Mouse (Mus musculus) liver, embryonic 12.5 days (tissue): ENCODE results near the gene Ppp1r12a. TPM values are rescaled to one million over a fixed set of nuclear protein-coding genes. Genes with fewer than 3 reads are reported as not detected.

Experiments
- ATAC-seq: fragments of 200-750 bp; cut with Nextera tagmentation; 2 replicates; pipeline ENCODE4 v1.8.0; 2017; ENCODE audit warnings: moderate number of reproducible peaks, mild to moderate bottlenecking, moderate library complexity
- H3K27ac ChIP-seq: fragments of 300-500 bp; sonication (generic); 2 replicates; pipeline ENCODE4 v1.5.1; 2016; ENCODE audit warnings: mild to moderate bottlenecking
- H3K27me3 ChIP-seq: fragments of 300-500 bp; sonication (generic); replicated peaks from 2 replicates; pipeline ENCODE4 v1.6.1; 2016; ENCODE audit warnings: mild to moderate bottlenecking, moderate library complexity
- H3K36me3 ChIP-seq: fragments of 300-500 bp; sonication (generic); 2 replicates; pipeline ENCODE4 v1.6.1; 2016; ENCODE audit warnings: mild to moderate bottlenecking, moderate library complexity
- H3K4me1 ChIP-seq: fragments of 300-500 bp; sonication (generic); 2 replicates; pipeline ENCODE4 v1.6.1; 2016
- H3K4me2 ChIP-seq: fragments of 300-500 bp; sonication (generic); 2 replicates; pipeline ENCODE4 v1.6.1; 2016; ENCODE audit warnings: mild to moderate bottlenecking, moderate library complexity
- H3K4me3 ChIP-seq: fragments of 300-500 bp; sonication (generic); 2 replicates; pipeline ENCODE4 v1.5.1; 2016; ENCODE audit warnings: mild to moderate bottlenecking, moderate library complexity
- H3K9ac ChIP-seq: fragments of 300-500 bp; sonication (generic); 2 replicates; pipeline ENCODE4 v1.6.1; 2016; ENCODE audit warnings: mild to moderate bottlenecking, moderate library complexity
- H3K9me3 ChIP-seq: fragments of 300-500 bp; sonication (generic); replicated peaks from 2 replicates; pipeline ENCODE4 v1.6.1; 2016; ENCODE audit warnings: mild to moderate bottlenecking, moderate library complexity
- WGBS: fragments of 180-500 bp; shearing (Covaris S2); methylation state at CpG from one replicate; pipeline ENCODE4 v1.1.7; 2016; ENCODE audit not compliant: insufficient replicate concordance; 5-methylcytosine and 5-hydroxymethylcytosine counted together
- polyA plus RNA-seq: library from polyadenylated mRNA; unstranded; fragments of >200 nt; fragmentation: Nextera tagmentation; extraction: Ambion mirVana; gene quantifications from 2 replicates; pipeline ENCODE4 v1.2.1, GENCODE M21; 2016

Gene Ppp1r12a
- polyA plus RNA-seq, 1 experiment from 2014 or later = 51.8 TPM

- H3K4me2 ChIP-seq = no peak overlapping the region
- no peak overlapping the region for H3K4me3 ChIP-seq
- H3K36me3 ChIP-seq = peaks cover 20% of the 10 kb centered on the region
- H3K27me3 ChIP-seq = no peaks in the 10 kb centered on the region
- no peaks in the 10 kb centered on the region for H3K9me3 ChIP-seq
- ATAC-seq = no peak
- WGBS = 92% methylated on average over 4 of the region's 4 CpGs
- no peak overlapping the region for H3K9ac ChIP-seq
- peaks cover 6% of the 10 kb centered on the region for H3K4me1 ChIP-seq
- H3K27ac ChIP-seq = no peak overlapping the region
These were observed 121.8 kb downstream of the Ppp1r12a start for GRCm38 (mm10) chr10:108283837-108284236.

DNA sequence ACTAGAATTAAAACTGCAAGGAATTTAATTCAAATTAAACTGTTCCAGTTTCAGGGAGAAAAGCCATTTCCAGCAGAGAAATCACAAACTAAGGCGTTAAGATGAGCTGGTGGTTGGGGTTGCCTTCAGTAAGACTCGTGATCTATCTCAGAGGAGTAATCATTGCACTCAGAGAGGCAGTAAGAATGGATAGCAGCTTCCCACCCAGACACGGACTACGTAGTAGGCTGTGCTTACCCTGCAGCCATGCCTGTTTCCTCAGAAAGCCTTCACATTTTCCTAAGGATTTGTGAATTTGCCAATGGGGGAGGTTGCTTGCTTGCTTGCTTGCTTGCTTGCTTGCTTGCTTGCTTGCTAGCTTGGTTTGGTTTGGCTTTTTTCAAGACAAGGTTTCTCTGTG, 122.5 kb downstream of the Ppp1r12a start:
- H3K27ac ChIP-seq = no peak overlapping the region
- no peak overlapping the region for H3K9ac ChIP-seq
- no peaks in the 10 kb centered on the region for H3K9me3 ChIP-seq
- H3K4me1 ChIP-seq = peaks cover 6% of the 10 kb centered on the region
- no peak overlapping the region for H3K4me2 ChIP-seq
- H3K27me3 ChIP-seq = no peaks in the 10 kb centered on the region
- peaks cover 18% of the 10 kb centered on the region for H3K36me3 ChIP-seq
- 82% methylated on average over 4 of the region's 4 CpGs for WGBS
- ATAC-seq = no peak
- H3K4me3 ChIP-seq = no peak overlapping the region

GRCm38 (mm10) chr10:108284977-108285376, 123.0 kb downstream of the Ppp1r12a start:
- no peaks in the 10 kb centered on the region for H3K27me3 ChIP-seq
- ATAC-seq = no peak
- WGBS = 81% methylated on average over 5 of the region's 5 CpGs

GRCm38 (mm10) chr10:108286658-108287437, 124.9 kb downstream of the Ppp1r12a start:
- no peak overlapping the region for H3K4me2 ChIP-seq
- no peak for ATAC-seq
- no peaks in the 10 kb centered on the region for H3K9me3 ChIP-seq
- H3K4me3 ChIP-seq = no peak overlapping the region
- H3K27me3 ChIP-seq = no peaks in the 10 kb centered on the region
- H3K36me3 ChIP-seq = peaks cover 4% of the 10 kb centered on the region; the same call in 1 of the 2 replicates
- H3K4me1 ChIP-seq = peaks cover 6% of the 10 kb centered on the region
- no peak overlapping the region for H3K27ac ChIP-seq
- H3K9ac ChIP-seq = no peak overlapping the region
- WGBS = 65% methylated on average over 11 of the region's 11 CpGs

More at GRCm38 (mm10) chr10:108284977-108285376, 123.0 kb downstream of the Ppp1r12a start:
- H3K4me3 ChIP-seq = no peak overlapping the region
- H3K36me3 ChIP-seq = peaks cover 14% of the 10 kb centered on the region
- no peak overlapping the region for H3K9ac ChIP-seq
- peaks cover 6% of the 10 kb centered on the region for H3K4me1 ChIP-seq
- no peak overlapping the region for H3K27ac ChIP-seq
- H3K4me2 ChIP-seq = no peak overlapping the region
- H3K9me3 ChIP-seq = no peaks in the 10 kb centered on the region

DNA sequence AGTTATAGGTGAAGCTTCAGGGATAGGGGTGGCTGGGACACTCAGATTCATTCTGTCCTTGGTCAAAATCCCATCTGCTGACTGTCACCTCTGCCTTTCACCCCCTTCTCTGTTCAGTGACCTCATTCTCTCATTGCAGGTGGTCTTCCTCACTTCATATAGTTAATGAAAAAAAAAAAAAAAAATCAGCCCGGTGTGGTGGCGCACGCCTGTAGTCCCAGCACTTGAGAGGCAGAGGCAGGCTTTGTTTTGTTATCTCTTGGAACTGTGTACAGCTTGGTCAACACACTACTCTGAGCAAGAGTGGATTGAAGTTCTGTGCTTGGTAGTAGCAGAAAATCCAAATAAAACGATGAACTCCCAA, 125.4 kb downstream of the Ppp1r12a start:
- 53% methylated on average over 4 of the region's 4 CpGs for WGBS
- Histone ChIP-seq H3K27me3 (no peaks in the 10 kb centered on the region), H3K9me3 (no peaks in the 10 kb centered on the region), H3K4me3 (no peak overlapping the region), H3K36me3 (no peaks in the 10 kb centered on the region), H3K4me1 (peaks cover 2% of the 10 kb centered on the region), H3K4me2 (no peak overlapping the region), H3K27ac (no peak overlapping the region), H3K9ac (no peak overlapping the region)
- ATAC-seq = no peak

DNA sequence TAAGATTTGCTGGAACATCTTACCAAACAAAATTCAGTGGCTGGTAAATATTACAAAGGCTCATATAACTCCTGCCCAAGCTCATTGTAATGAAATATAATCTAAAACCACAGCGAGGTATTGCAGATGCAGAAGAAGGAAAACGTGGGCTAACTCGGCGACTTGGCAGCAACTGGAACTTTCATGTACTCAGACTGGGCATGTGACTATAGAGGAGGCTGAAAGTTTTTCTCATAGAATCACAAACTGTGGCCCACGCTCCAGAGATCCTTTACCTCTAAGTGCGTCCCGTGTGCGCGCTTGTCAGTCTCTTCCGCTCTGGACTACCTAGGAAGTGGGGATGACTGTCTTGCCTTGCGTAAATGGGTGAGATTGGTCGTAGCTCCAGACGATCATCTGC, 128.1 kb downstream of the Ppp1r12a start:
- H3K4me2 ChIP-seq = no peak overlapping the region
- no peak overlapping the region for H3K9ac ChIP-seq
- H3K27me3 ChIP-seq = no peaks in the 10 kb centered on the region
- ATAC-seq = no peak
- H3K9me3 ChIP-seq = no peaks in the 10 kb centered on the region
- 84% methylated on average over 13 of the region's 13 CpGs for WGBS
- no peak overlapping the region for H3K4me3 ChIP-seq
- H3K36me3 ChIP-seq = no peaks in the 10 kb centered on the region
- no peak overlapping the region for H3K27ac ChIP-seq
- no peaks in the 10 kb centered on the region for H3K4me1 ChIP-seq

- no peaks in the 10 kb centered on the region for H3K9me3 ChIP-seq
- no peaks in the 10 kb centered on the region for H3K4me1 ChIP-seq
- no peaks in the 10 kb centered on the region for H3K27me3 ChIP-seq
- no peaks in the 10 kb centered on the region for H3K36me3 ChIP-seq
- H3K4me2 ChIP-seq = no peak overlapping the region
- no peak for ATAC-seq
- no peak overlapping the region for H3K4me3 ChIP-seq
- no peak overlapping the region for H3K27ac ChIP-seq
- WGBS = 76% methylated on average over 12 of the region's 12 CpGs
- no peak overlapping the region for H3K9ac ChIP-seq
These were observed 129.9 kb downstream of the Ppp1r12a start for GRCm38 (mm10) chr10:108291688-108292471.

- ATAC-seq = no peak
- Histone ChIP-seq H3K36me3 (no peaks in the 10 kb centered on the region), H3K27ac (no peak overlapping the region), H3K9ac (no peak overlapping the region), H3K4me2 (no peak overlapping the region), H3K4me1 (no peaks in the 10 kb centered on the region), H3K4me3 (no peak overlapping the region), H3K9me3 (no peaks in the 10 kb centered on the region), H3K27me3 (no peaks in the 10 kb centered on the region)
- WGBS = 70% methylated on average over 4 of the region's 4 CpGs
These were observed 130.7 kb downstream of the Ppp1r12a start for GRCm38 (mm10) chr10:108292651-108293050.

- no peak overlapping the region for H3K9ac ChIP-seq
- WGBS = 79% methylated on average over 16 of the region's 16 CpGs
- H3K4me3 ChIP-seq = no peak overlapping the region
- no peak overlapping the region for H3K4me2 ChIP-seq
- H3K27ac ChIP-seq = no peak overlapping the region
- H3K27me3 ChIP-seq = no peaks in the 10 kb centered on the region
- H3K9me3 ChIP-seq = no peaks in the 10 kb centered on the region
- no peaks in the 10 kb centered on the region for H3K4me1 ChIP-seq
- H3K36me3 ChIP-seq = no peaks in the 10 kb centered on the region
- ATAC-seq = no peak
These were observed 131.7 kb downstream of the Ppp1r12a start for GRCm38 (mm10) chr10:108293620-108294195.

DNA sequence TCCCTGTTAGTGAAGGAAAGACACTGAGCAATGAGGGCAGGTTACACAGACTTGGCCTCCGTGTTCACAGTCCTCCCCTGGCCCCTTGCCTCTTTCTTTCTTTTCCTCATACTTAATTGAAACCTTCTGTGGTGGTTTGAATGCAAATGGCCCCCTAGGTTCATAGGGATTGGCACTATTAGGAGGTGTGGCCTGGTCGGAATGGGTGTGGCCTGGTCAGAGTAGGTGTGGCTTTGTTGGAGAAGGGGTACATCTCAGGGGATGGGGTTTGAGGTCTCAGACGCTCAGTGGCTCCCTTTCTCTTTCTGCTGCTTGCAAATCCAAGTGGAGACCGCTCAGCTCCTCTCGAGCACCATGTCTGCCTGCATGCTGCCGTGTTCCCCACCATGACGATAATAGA, 132.8 kb downstream of the Ppp1r12a start:
- Histone ChIP-seq H3K4me3 (no peak overlapping the region), H3K4me1 (0 out of 2 replicates have a peak, but pooled peaks cover 3% of the 10 kb centered on the region), H3K27me3 (no peaks in the 10 kb centered on the region), H3K4me2 (no peak overlapping the region), H3K9ac (no peak overlapping the region), H3K9me3 (no peaks in the 10 kb centered on the region), H3K36me3 (no peaks in the 10 kb centered on the region), H3K27ac (no peak overlapping the region)
- 76% methylated on average over 7 of the region's 7 CpGs for WGBS
- ATAC-seq = no peak

- no peaks in the 10 kb centered on the region for H3K9me3 ChIP-seq
- no peak overlapping the region for H3K4me3 ChIP-seq
- H3K36me3 ChIP-seq = no peaks in the 10 kb centered on the region
- no peak overlapping the region for H3K4me2 ChIP-seq
- 0 out of 2 replicates have a peak, but pooled peaks cover 3% of the 10 kb centered on the region for H3K4me1 ChIP-seq
- H3K27me3 ChIP-seq = no peaks in the 10 kb centered on the region
- H3K9ac ChIP-seq = no peak overlapping the region
- ATAC-seq = no peak
- WGBS = 82% methylated on average over 7 of the region's 7 CpGs
- no peak overlapping the region for H3K27ac ChIP-seq
These were observed 134.5 kb downstream of the Ppp1r12a start for GRCm38 (mm10) chr10:108296446-108296845.

GRCm38 (mm10) chr10:108298261-108298660, 136.3 kb downstream of the Ppp1r12a start:
- no peak overlapping the region for H3K27ac ChIP-seq
- no peaks in the 10 kb centered on the region for H3K27me3 ChIP-seq
- no peak overlapping the region for H3K9ac ChIP-seq
- 0 out of 2 replicates have a peak, but pooled peaks cover 3% of the 10 kb centered on the region for H3K4me1 ChIP-seq
- WGBS = 83% methylated on average over 13 of the region's 13 CpGs
- no peak overlapping the region for H3K4me3 ChIP-seq
- no peak overlapping the region for H3K4me2 ChIP-seq
- no peaks in the 10 kb centered on the region for H3K9me3 ChIP-seq
- ATAC-seq = no peak
- H3K36me3 ChIP-seq = no peaks in the 10 kb centered on the region
